Mouse (Mus musculus): Measurements from ENCODE around the gene F2rl1.

Gene F2rl1

GRCm38 (mm10) chr13:95524674-95525491, at the start of gene F2rl1:
TSS of gene F2rl1 (minus strand) at chr13:95525227.
- CTCF ChIA-PET: no interaction called here

GRCm38 (mm10) chr13:95570877-95571276, 45.9 kb upstream of the F2rl1 start:
- CTCF ChIA-PET: no interaction called here

GRCm38 (mm10) chr13:95569326-95569725, 44.3 kb upstream of the F2rl1 start:
- CTCF ChIA-PET: no interaction called here

GRCm38 (mm10) chr13:95568336-95568735, 43.3 kb upstream of the F2rl1 start:
- CTCF ChIA-PET: interaction anchor here (0.6 kb wide), 1 partner anchor 33 kb away, joined by 7 read pairs; no protein-coding TSS in a partner anchor

- CTCF ChIA-PET: no interaction called here
These were observed 42.0 kb upstream of the F2rl1 start for GRCm38 (mm10) chr13:95566841-95567551.

GRCm38 (mm10) chr13:95563693-95564092, 38.7 kb upstream of the F2rl1 start:
- CTCF ChIA-PET: interaction anchor here (1.1 to 1.9 kb wide), 2 partner anchors 71 to 156 kb away, joined by 4 to 14 read pairs; no protein-coding TSS in a partner anchor

- CTCF ChIA-PET: interaction anchor here (1.1 to 1.9 kb wide), 2 partner anchors 70 to 156 kb away, joined by 4 to 14 read pairs; no protein-coding TSS in a partner anchor
These were observed 38.1 kb upstream of the F2rl1 start for GRCm38 (mm10) chr13:95563066-95563610.

GRCm38 (mm10) chr13:95557326-95557725, 32.3 kb upstream of the F2rl1 start:
- CTCF ChIA-PET: no interaction called here

GRCm38 (mm10) chr13:95553885-95554492, 29.0 kb upstream of the F2rl1 start:
- CTCF ChIA-PET: no interaction called here

GRCm38 (mm10) chr13:95550636-95551370, 25.8 kb upstream of the F2rl1 start:
- CTCF ChIA-PET: no interaction called here

- CTCF ChIA-PET: interaction anchor here (0.6 kb wide), 1 partner anchor 23 kb away, joined by 21 read pairs; no protein-coding TSS in a partner anchor
These were observed 24.4 kb upstream of the F2rl1 start for GRCm38 (mm10) chr13:95549421-95549820.

GRCm38 (mm10) chr13:95548856-95549255, 23.8 kb upstream of the F2rl1 start:
- CTCF ChIA-PET: interaction anchor here (0.6 kb wide), 1 partner anchor 22 kb away, joined by 21 read pairs; no protein-coding TSS in a partner anchor

- CTCF ChIA-PET: interaction anchor here (0.6 kb wide), 1 partner anchor 22 kb away, joined by 21 read pairs; no protein-coding TSS in a partner anchor
These were observed 23.3 kb upstream of the F2rl1 start for GRCm38 (mm10) chr13:95548291-95548789.

GRCm38 (mm10) chr13:95547090-95547611, 22.1 kb upstream of the F2rl1 start:
- CTCF ChIA-PET: no interaction called here

- CTCF ChIA-PET: no interaction called here
These were observed 21.2 kb upstream of the F2rl1 start for GRCm38 (mm10) chr13:95546251-95546650.

GRCm38 (mm10) chr13:95545729-95546186, 20.7 kb upstream of the F2rl1 start:
- CTCF ChIA-PET: no interaction called here

GRCm38 (mm10) chr13:95538021-95538420, 13.0 kb upstream of the F2rl1 start:
- CTCF ChIA-PET: interaction anchor here (0.6 kb wide), 1 partner anchor 218 kb away, joined by 8 read pairs; no protein-coding TSS in a partner anchor

GRCm38 (mm10) chr13:95536117-95536493, 11.1 kb upstream of the F2rl1 start:
- CTCF ChIA-PET: no interaction called here

GRCm38 (mm10) chr13:95535461-95536116, 10.6 kb upstream of the F2rl1 start:
- CTCF ChIA-PET: interaction anchor here (0.6 kb wide), 1 partner anchor 32 kb away, joined by 7 read pairs; no protein-coding TSS in a partner anchor

GRCm38 (mm10) chr13:95535026-95535425, 10.0 kb upstream of the F2rl1 start:
- CTCF ChIA-PET: interaction anchor here (0.6 kb wide), 1 partner anchor 33 kb away, joined by 7 read pairs; no protein-coding TSS in a partner anchor
